Mouse (Mus musculus) myocyte (in vitro differentiated cells): ENCODE data around the gene Dtx2.

Source experiments
- E2F4 ChIP-seq: IDR thresholded peaks from one replicate; pipeline ENCODE4 v1.6.1; 2011; ENCODE audit warnings: mild to moderate bottlenecking, control low read depth, moderate library complexity; ENCODE audit not compliant: insufficient read depth
- POLR2A ChIP-seq: IDR thresholded peaks from one replicate; pipeline ENCODE4 v1.6.1; 2011; ENCODE audit warnings: low read depth, mild to moderate bottlenecking, control low read depth, moderate library complexity; ENCODE audit not compliant: insufficient read length
- POLR2AphosphoS2 ChIP-seq: IDR thresholded peaks from one replicate; pipeline ENCODE4 v1.6.1; 2011; ENCODE audit warnings: low read depth, control low read depth; ENCODE audit not compliant: insufficient read length
- TCF12 ChIP-seq: IDR thresholded peaks from one replicate; pipeline ENCODE4 v1.6.1; 2011; ENCODE audit warnings: mild to moderate bottlenecking, control low read depth; ENCODE audit not compliant: poor library complexity, insufficient read depth, severe bottlenecking

GRCm38 (mm10) chr5:136016014-136016876, 21.6 kb downstream of the Dtx2 start:
- TF ChIP-seq POLR2AphosphoS2, result no peak
- no peak for TF ChIP-seq TCF12
- no peak for TF ChIP-seq E2F4
- TF ChIP-seq POLR2A, result no peak
